Mouse (Mus musculus) cerebellum, adult 9-11 months (tissue): ENCODE data around the gene Eif2s1.
A peak's percentile ranks its signal among the peaks of the same experiment; 100 is the strongest.
"Not testable (repeated sequence)": the region's sequence is repeated elsewhere in the genome, so short reads cannot be mapped to it uniquely, and the experiment has no call there.

Experiments used
- DNase-seq: peaks from one replicate; pipeline ENCODE4 v3.0.0; 2022

Gene Eif2s1

DNA sequence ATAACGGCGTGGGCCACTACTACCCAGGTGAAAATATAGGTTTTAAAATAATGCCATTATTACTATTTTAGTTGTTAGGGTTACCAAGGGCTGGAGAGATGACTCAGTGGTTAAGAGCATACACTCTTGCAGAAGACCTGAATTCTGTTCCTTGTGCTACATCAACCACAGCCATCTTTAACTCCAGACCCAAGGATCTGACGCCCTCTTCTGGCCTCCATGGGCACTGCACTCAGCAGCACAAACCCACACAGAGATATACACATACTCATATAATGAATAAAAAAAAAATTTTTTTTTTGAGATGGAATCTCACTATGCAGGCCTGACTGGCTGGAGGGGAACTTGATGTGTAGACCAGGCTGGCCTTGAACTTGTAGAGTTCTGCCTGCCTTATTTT is 54.7 kb downstream of the Eif2s1 start:
- DNase-seq, result no peak

DNA sequence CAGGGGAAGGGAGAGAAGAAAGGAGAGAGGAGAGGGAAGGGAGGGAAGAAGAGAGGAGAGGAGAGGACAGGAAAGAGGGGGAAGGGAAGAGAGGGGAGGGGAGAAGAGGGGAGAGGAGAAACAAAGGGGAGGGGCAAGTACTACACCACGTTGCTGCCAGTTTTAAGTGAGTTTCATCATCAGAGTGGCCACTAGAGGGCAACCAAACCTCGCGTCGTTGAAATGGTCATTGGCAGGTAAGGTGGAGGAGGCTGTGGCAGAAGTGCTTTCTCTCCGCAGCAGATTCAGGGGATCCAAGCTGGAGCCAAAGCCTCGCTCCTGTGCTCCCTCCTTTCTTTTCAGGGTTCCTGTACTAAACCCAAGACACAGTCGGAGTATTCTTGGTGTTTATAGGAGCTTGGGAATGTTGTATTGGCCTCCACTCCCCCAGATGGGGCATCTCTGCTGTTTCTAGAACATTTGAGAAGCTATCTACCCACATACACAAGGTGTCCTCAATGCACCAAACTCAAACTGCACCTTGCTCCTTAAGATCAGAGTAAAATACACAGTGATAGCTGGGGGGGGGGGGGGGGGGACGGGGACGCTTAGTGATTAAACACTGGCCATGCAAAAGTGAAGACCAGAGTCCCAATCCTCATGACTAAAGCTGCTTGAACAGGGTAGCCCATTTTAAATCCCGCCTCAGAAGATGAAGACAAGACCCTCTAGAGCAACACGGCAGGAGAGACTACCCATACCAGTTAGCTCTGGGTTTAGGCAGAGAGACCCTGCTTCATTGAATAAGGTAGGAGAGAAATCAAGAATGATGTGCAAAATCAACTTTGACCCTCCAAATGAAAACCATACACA is 56.8 kb downstream of the Eif2s1 start:
- peak; percentile 91 for DNase-seq

- DNase-seq, result peak; percentile 86
Observed at GRCm38 (mm10) chr12:78919079-78919712, 57.6 kb downstream of the Eif2s1 start.

GRCm38 (mm10) chr12:78921421-78921820 is 59.8 kb downstream of the Eif2s1 start:
- no peak for DNase-seq

DNA sequence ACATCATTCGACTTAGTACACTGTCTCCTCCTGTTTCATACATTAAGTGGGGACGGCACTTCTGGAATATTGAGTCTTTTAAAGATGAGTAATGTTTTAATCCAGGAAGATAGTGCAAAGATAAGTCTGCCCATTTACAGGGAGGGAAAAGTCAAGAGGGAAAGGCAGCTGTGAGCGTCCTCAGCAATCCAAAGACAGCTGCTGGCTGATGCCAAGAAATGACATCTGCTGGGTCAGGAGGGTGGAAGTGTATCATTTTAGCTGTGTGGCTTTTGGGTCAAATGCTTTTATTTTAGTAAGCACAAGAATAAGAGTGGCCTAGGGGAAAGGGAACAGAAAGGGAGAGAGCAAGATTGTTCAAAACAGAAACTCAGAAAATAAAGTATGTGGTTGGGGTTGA is 60.4 kb downstream of the Eif2s1 start:
- no peak for DNase-seq

- not testable (repeated sequence) for DNase-seq
Observed at GRCm38 (mm10) chr12:78922977-78923376, 61.4 kb downstream of the Eif2s1 start.

DNA sequence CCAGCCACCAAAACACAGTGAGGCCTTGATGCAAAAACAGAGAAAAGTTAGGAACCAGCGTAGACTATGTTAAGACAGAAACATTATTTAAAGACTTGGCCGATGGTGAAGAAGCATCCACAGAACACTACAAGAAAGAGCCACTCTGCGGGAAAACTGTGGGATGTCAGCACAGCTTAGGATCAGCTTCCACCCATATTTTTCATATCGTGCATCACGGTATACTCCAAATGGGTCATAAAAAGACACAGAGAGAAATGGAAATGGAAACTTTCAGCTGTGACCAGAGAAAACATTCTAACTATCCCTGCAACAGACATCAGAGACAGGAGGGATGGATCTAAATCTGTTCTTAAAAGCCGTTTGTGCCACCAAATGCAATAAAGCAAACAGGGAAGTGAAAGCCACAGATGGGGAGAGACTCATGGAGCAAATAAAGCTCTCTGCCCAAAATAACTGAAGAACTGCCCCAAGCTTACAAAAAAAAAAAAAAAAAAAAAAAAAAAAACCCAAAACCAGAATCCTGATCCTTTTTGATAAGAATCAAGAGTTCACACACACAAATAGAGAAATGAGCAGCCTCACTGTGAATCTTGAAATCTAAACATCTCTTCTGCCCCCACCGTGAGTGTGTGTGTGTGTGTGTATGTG is 62.0 kb downstream of the Eif2s1 start:
- DNase-seq, result no peak

DNA sequence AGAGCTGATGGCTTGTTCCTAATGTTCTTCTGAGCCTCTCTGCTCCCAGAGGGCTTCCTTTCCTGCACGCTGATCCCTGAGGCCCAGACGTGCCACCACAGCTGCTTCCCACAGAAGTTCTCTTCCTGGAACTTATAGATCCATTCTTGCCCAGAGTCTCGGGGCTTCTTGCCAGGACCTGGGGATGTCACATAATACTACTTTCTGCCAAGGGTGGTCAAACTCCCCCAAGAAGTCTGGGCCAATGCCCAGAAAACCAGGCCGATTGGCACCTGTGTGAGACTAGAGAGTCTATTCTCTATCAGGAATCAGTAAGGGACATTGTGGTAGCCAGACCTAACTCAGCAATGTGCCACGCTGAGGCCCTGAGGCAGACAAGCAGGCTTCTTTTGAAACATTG is 65.7 kb downstream of the Eif2s1 start:
- no peak for DNase-seq

GRCm38 (mm10) chr12:78929900-78930299 is 68.3 kb downstream of the Eif2s1 start:
- DNase-seq, result no peak

GRCm38 (mm10) chr12:78936494-78936893 is 74.9 kb downstream of the Eif2s1 start:
- no peak for DNase-seq
